Mouse (Mus musculus) neural tube, embryonic 10.5 days (tissue): ENCODE measurements at regions not wholly inside any gene's neighbourhood (a gene's known extent, or its start where the extent isn't known, plus 50 kb on each side); places are given as distances from the start of the nearest gene placed in this dataset.

ENCODE experiments used
- DNase-seq: peaks from one replicate; pipeline ENCODE4 v3.0.0-alpha.2; 2017; ENCODE audit warnings: low spot score; ENCODE audit errors: extremely low spot score

GRCm38 (mm10) chr6:145310601-145311000 lies 60.6 kb upstream of the Kras start:
- no peak for DNase-seq

DNA sequence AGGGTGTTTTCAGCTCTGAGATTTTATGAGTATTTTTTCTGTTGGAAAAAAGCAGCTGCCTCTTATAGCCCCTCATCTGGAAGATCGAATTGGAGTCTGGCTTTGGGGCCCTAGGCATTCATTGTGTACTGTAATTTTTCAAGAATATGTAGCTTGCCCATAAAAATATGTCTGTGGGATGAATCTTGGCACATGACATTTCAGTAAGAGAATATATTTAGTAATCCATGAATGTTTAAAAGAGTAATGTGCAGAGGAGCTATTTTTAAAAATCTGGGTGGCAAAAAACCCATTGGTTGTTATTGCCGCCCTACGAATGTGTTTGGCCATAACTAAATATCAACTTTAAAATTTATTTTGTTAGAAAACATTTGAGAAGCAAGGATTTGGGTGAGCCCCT lies 59.0 kb upstream of the Kras start:
- no peak for DNase-seq

- DNase-seq: no peak
Measured at GRCm38 (mm10) chr6:145307237-145307636, 57.2 kb upstream of the Kras start.

- DNase-seq: no peak
Measured at GRCm38 (mm10) chr6:145306331-145307124, 56.5 kb upstream of the Kras start.

DNA sequence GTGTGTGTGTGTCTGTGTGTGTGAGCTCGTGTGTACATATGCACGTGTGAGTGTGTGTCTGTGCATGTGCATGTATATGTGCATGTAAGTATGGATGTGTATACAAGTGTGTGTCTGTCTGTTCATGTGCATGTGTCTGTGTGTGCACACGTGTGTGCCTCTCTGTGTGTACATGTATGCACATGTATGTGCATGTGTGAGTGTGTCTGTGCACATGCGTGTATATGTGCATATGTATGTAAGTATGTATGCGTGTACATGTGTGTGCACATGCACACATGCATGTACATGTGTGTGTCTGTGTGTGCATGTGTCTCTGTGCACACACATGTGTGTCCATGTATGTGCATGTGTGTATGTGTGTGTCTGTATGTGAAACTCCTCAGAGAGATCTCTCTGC lies 55.6 kb upstream of the Kras start:
- DNase-seq: no peak

DNA sequence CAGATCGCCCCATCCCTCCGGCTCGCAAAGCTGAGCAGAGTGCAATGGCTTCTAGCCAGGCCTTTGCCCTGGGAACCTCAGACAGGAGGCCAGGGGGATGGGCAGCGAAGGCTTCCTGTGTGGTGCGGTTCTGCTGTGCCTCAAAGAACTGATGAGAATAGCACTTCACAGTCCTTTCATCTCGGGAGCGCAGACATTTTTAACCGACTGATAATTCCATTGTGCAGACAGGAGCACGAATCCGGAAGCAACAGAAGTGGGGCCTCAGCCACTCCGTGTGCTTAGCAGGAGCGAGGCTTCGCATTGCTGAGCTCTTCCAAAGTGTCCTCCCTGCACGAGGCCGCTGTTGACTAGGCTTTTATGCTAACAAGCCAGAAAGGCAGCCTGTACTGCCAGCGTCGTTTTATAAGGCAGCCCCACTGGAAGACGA lies 53.6 kb upstream of the Kras start:
- peak; percentile 42 for DNase-seq

- no peak for DNase-seq
Measured at GRCm38 (mm10) chr6:145302907-145303640, 53.0 kb upstream of the Kras start.

GRCm38 (mm10) chr6:145302105-145302504 lies 52.1 kb upstream of the Kras start:
- no peak for DNase-seq

DNA sequence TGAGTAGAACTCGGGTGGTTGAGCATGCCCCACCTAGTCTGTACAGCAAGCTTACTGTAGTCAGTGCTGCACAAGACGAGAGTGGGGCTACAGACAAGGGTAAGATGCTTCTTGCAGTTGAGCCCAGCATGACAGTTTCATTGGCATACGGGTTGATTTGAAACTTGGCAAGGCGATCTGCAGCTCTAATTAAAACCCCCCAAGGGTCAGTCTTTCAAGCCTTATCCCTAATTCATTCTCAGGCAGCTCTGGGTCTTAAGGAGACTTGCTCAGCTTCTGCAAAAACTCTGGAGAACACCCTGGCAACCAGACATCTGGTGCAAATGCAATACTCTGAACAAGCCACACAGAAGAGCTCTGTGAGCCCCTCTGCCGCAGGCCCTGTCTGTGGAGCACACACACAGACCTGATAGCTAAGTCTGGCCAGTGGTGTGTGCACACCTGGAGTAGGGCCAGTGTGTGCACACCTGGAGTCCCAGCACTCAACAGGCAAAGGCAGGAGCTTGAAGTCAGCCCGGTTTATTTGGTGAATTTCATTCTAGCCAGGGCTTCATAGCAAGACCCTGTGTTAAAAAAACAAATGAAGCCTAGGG lies 50.3 kb upstream of the Kras start:
- no peak for DNase-seq
